10 mouse cellular contexts compared by ENCODE assay signal in the genomic region with DNA sequence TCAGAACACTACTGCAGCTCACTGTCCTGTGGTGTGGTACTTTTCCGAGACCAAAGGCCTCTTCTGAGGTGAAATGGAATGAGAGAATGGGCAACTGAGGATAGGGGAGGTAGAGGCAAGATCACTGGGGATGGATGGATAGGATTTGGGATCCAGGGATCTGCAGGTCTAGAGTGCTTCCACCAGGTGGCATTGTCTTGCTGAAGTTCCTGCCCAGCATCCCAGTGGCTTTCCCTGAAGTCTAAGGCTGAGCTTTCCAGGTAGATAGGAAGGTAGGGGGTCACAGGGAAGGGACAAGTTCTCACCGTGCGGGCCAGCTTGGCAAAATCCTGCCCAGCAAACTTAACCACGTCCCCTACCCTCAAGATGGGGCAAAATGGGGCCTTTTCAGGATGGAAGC. TPM values are rescaled to one million over a fixed set of nuclear protein-coding genes. Genes with fewer than 3 reads are reported as not detected.
DNase-seq lines count a peak whose midpoint lies in the region; ATAC-seq and TF ChIP-seq lines count a peak whose summit lies in the region.
"Had no signal": no experiment of that assay in that cellular context is flagged by ENCODE, and none has a peak within 500 bp of the region (broad histone marks: within the 10 kb centered on the region; RNA-seq: fewer than 3 reads in every experiment).

No protein-coding gene starts in this region.

- no peaks in the 10 kb centered on the region for H3K27me3 ChIP-seq in hindbrain, postnatal 0 days (ENCODE audit: insufficient read depth, low read length)
- H3K27me3 ChIP-seq in hindbrain, embryonic 13.5 days, result no peaks in the 10 kb centered on the region
- H3K27me3 ChIP-seq in ES-Bruce4 (ENCODE audit: control insufficient read depth, insufficient read depth, low read length, poor library complexity, severe bottlenecking), result no peaks in the 10 kb centered on the region
- no peaks in the 10 kb centered on the region for H3K27me3 ChIP-seq in thymus, adult 2 months (ENCODE audit: control insufficient read depth, insufficient read depth, low read length)

- no peaks in the 10 kb centered on the region for H3K36me3 ChIP-seq in hindbrain, postnatal 0 days (ENCODE audit: insufficient read depth, low read length)
- H3K36me3 ChIP-seq in hindbrain, embryonic 13.5 days, result no peaks in the 10 kb centered on the region
- H3K36me3 ChIP-seq in ES-Bruce4 (ENCODE audit: control insufficient read depth, insufficient read depth, low read length, poor library complexity, severe bottlenecking), result no peaks in the 10 kb centered on the region
- H3K36me3 ChIP-seq in thymus, adult 2 months (ENCODE audit: control insufficient read depth, insufficient read depth, low read length), result no peaks in the 10 kb centered on the region
- H3K36me3 ChIP-seq: heart, embryonic 12.5 days had no signal

- no peak overlapping the region for H3K27ac ChIP-seq in hindbrain, postnatal 0 days
- H3K27ac ChIP-seq in hindbrain, embryonic 13.5 days, result no peak overlapping the region
- no peak overlapping the region for H3K27ac ChIP-seq in ES-Bruce4 (ENCODE audit: insufficient read depth, low read length)
- no peak overlapping the region for H3K27ac ChIP-seq in thymus, adult 2 months (ENCODE audit: control insufficient read depth, insufficient read depth, low read length)

- no peak for TF ChIP-seq EP300 in ES-Bruce4 (IDR thresholded peaks at IDR 0.05; ENCODE audit: insufficient read depth, low read depth, low read length)

- H3K9me3 ChIP-seq in hindbrain, postnatal 0 days (ENCODE audit: low read length), result no peaks in the 10 kb centered on the region
- no peaks in the 10 kb centered on the region for H3K9me3 ChIP-seq in hindbrain, embryonic 13.5 days
- H3K9me3 ChIP-seq in ES-Bruce4 (replicated peaks; ENCODE audit: control insufficient read depth, insufficient read depth, low read length, poor library complexity, severe bottlenecking), result no peaks in the 10 kb centered on the region
- H3K9me3 ChIP-seq: heart, embryonic 12.5 days had no signal

- H3K4me2 ChIP-seq in hindbrain, postnatal 0 days (ENCODE audit: low read depth, low read length), result no peak overlapping the region
- no peak overlapping the region for H3K4me2 ChIP-seq in hindbrain, embryonic 13.5 days
- H3K4me2 ChIP-seq: heart, embryonic 12.5 days had no signal

- TF ChIP-seq POLR2A in ES-Bruce4 (IDR thresholded peaks at IDR 0.05; ENCODE audit: insufficient read depth, low read length), result no peak
- no peak for TF ChIP-seq POLR2A in thymus, adult 2 months (IDR thresholded peaks at IDR 0.05; ENCODE audit: control insufficient read depth, extremely low read depth, insufficient read depth, low read length, poor library complexity)

- 35% methylated on average over 4 of the region's 4 CpGs for WGBS in hindbrain, postnatal 0 days
- WGBS in hindbrain, embryonic 13.5 days, result 19% methylated on average over 4 of the region's 4 CpGs
- WGBS in thymus, adult 2 months, result 88% methylated on average over 4 of the region's 4 CpGs

- TF ChIP-seq CTCF in hindbrain, postnatal 0 days (IDR thresholded peaks at IDR 0.05; ENCODE audit: low read depth), result peak; percentile 79
- peak; percentile 86 for TF ChIP-seq CTCF in ES-Bruce4 (IDR thresholded peaks at IDR 0.05; ENCODE audit: low read depth, low read length)
- TF ChIP-seq CTCF in thymus, adult 2 months (IDR thresholded peaks at IDR 0.05; ENCODE audit: borderline replicate concordance, control insufficient read depth, extremely low read depth, insufficient read depth, low read length, poor library complexity), result no peak

- H3K9ac ChIP-seq in hindbrain, postnatal 0 days (replicated peaks; ENCODE audit: low read length), result no peak overlapping the region
- H3K9ac ChIP-seq in hindbrain, embryonic 13.5 days, result no peak overlapping the region; the same call in 1 of the 2 replicates
- no peak overlapping the region for H3K9ac ChIP-seq in ES-Bruce4 (ENCODE audit: low read depth, poor library complexity, severe bottlenecking)
- H3K9ac ChIP-seq: heart, embryonic 12.5 days had no signal

- no peak overlapping the region for H3K4me3 ChIP-seq in hindbrain, postnatal 0 days (ENCODE audit: low read length)
- H3K4me3 ChIP-seq in hindbrain, embryonic 13.5 days, result no peak overlapping the region
- no peak overlapping the region for H3K4me3 ChIP-seq in ES-Bruce4 (ENCODE audit: low read depth, low read length)
- no peak overlapping the region for H3K4me3 ChIP-seq in thymus, adult 2 months (ENCODE audit: control insufficient read depth, insufficient read depth, low read length)
- H3K4me3 ChIP-seq: heart, embryonic 12.5 days had no signal

- no peaks in the 10 kb centered on the region for H3K4me1 ChIP-seq in hindbrain, postnatal 0 days (ENCODE audit: insufficient read depth, low read length)
- H3K4me1 ChIP-seq in hindbrain, embryonic 13.5 days (replicated peaks), result no peaks in the 10 kb centered on the region
- H3K4me1 ChIP-seq in ES-Bruce4 (ENCODE audit: control insufficient read depth, insufficient read depth, low read length), result no peaks in the 10 kb centered on the region
- no peaks in the 10 kb centered on the region for H3K4me1 ChIP-seq in thymus, adult 2 months (replicated peaks; ENCODE audit: control insufficient read depth, insufficient read depth, low read length)
- H3K4me1 ChIP-seq: heart, embryonic 12.5 days had no signal

- DNase-seq in hindbrain, postnatal 0 days (ENCODE audit: low spot score), result peak; percentile 52
- peak; percentile 70 for DNase-seq in adipocyte (ENCODE audit: low spot score)
- peak; percentile 37 to 55 for DNase-seq in kidney, postnatal 36 days
- no peak for DNase-seq in thymus, adult 2 months
- no peak for DNase-seq in gastrocnemius, postnatal 10 days
- DNase-seq: adrenal gland, postnatal 14 days had no signal

- ATAC-seq in hindbrain, postnatal 0 days, result no peak
- no peak; the same call in 1 of the 2 replicates for ATAC-seq in hindbrain, embryonic 13.5 days (ENCODE audit: low FRiP score)

RNA-seq across cellular contexts. Expression of a gene that starts 15.0 kb away (rescaled TPM):
- 178 and 196 TPM in 2 replicates for total RNA-seq in hindbrain, postnatal 0 days (2014; rRNA removed)
- polyA plus RNA-seq in hindbrain, postnatal 0 days (2015; fragmentation: Nextera tagmentation; extraction: Ambion mirVana), result 141 and 142 TPM in 2 replicates
- polyA plus RNA-seq in hindbrain, embryonic 13.5 days (2015; fragmentation: Nextera tagmentation; extraction: Ambion mirVana), result 190 and 199 TPM in 2 replicates
- polyA plus RNA-seq in ES-Bruce4 (2011; ENCODE audit: insufficient read depth, insufficient read length, low read depth, missing spikeins), result 228 and 238 TPM in 2 replicates
- 248 and 287 TPM in 2 replicates for polyA plus RNA-seq in thymus, adult 2 months (2012; rRNA removed)
- total RNA-seq in gastrocnemius, postnatal 10 days (2021), result 10 to 100 TPM; 50.9 to 66.6 TPM

RNA-seq across cellular contexts. Expression of a gene that starts 15.2 kb away (rescaled TPM):
- 1.1 and 1.7 TPM in 2 replicates for total RNA-seq in hindbrain, postnatal 0 days (2014; rRNA removed)
- 2.6 and 3.3 TPM in 2 replicates for polyA plus RNA-seq in hindbrain, postnatal 0 days (2015; fragmentation: Nextera tagmentation; extraction: Ambion mirVana)
- 19.3 and 20.3 TPM in 2 replicates for polyA plus RNA-seq in hindbrain, embryonic 13.5 days (2015; fragmentation: Nextera tagmentation; extraction: Ambion mirVana)
- 1.3 and 2.5 TPM in 2 replicates for polyA plus RNA-seq in ES-Bruce4 (2011; ENCODE audit: insufficient read depth, insufficient read length, low read depth, missing spikeins)
- 0.38 and 0.54 TPM in 2 replicates for polyA plus RNA-seq in thymus, adult 2 months (2012; rRNA removed)
- total RNA-seq in gastrocnemius, postnatal 10 days (2021), result under 1 TPM; 0.88 to 0.92 TPM

RNA-seq across cellular contexts. Expression of a gene that starts 25.8 kb away (rescaled TPM):
- 70.0 and 113 TPM in 2 replicates for total RNA-seq in hindbrain, postnatal 0 days (2014; rRNA removed)
- 17.4 and 19.3 TPM in 2 replicates for polyA plus RNA-seq in hindbrain, postnatal 0 days (2015; fragmentation: Nextera tagmentation; extraction: Ambion mirVana)
- polyA plus RNA-seq in hindbrain, embryonic 13.5 days (2015; fragmentation: Nextera tagmentation; extraction: Ambion mirVana), result 27.2 and 30.2 TPM in 2 replicates
- 27.1 and 33.6 TPM in 2 replicates for polyA plus RNA-seq in ES-Bruce4 (2011; ENCODE audit: insufficient read depth, insufficient read length, low read depth, missing spikeins)
- 32.5 and 36.9 TPM in 2 replicates for polyA plus RNA-seq in thymus, adult 2 months (2012; rRNA removed)
- total RNA-seq in gastrocnemius, postnatal 10 days (2021), result 10 to 100 TPM; 52.1 to 69.1 TPM

RNA-seq across cellular contexts. Expression of a gene that starts 34.0 kb away (rescaled TPM):
- total RNA-seq in hindbrain, postnatal 0 days (2014; rRNA removed), result not detected in 2 replicates
- polyA plus RNA-seq in hindbrain, postnatal 0 days (2015; fragmentation: Nextera tagmentation; extraction: Ambion mirVana), result not detected in 2 replicates
- not detected in 2 replicates for polyA plus RNA-seq in hindbrain, embryonic 13.5 days (2015; fragmentation: Nextera tagmentation; extraction: Ambion mirVana)
- polyA plus RNA-seq in ES-Bruce4 (2011; ENCODE audit: insufficient read depth, insufficient read length, low read depth, missing spikeins), result not detected in 2 replicates
- 0.48 and 0.88 TPM in 2 replicates for polyA plus RNA-seq in thymus, adult 2 months (2012; rRNA removed)
- not detected for total RNA-seq in gastrocnemius, postnatal 10 days (2021)
- total RNA-seq: adrenal gland, postnatal 14 days; left cerebral cortex, postnatal 36 days had no signal

RNA-seq across cellular contexts. Expression of a gene that starts 41.8 kb away (rescaled TPM):
- total RNA-seq in hindbrain, postnatal 0 days (2014; rRNA removed), result not detected in 2 replicates
- not detected in 2 replicates for polyA plus RNA-seq in hindbrain, postnatal 0 days (2015; fragmentation: Nextera tagmentation; extraction: Ambion mirVana)
- 0.25 and 0.48 TPM in 2 replicates for polyA plus RNA-seq in hindbrain, embryonic 13.5 days (2015; fragmentation: Nextera tagmentation; extraction: Ambion mirVana)
- not detected in 2 replicates for polyA plus RNA-seq in ES-Bruce4 (2011; ENCODE audit: insufficient read depth, insufficient read length, low read depth, missing spikeins)
- 3.3 and 5.5 TPM in 2 replicates for polyA plus RNA-seq in thymus, adult 2 months (2012; rRNA removed)
- total RNA-seq in gastrocnemius, postnatal 10 days (2021), result 1 to 10 TPM in 1 of 2 experiments, not detected in 1; 4.8 TPM
- total RNA-seq: left cerebral cortex, postnatal 36 days had no signal

Comparison
In these comparisons a context has a peak if more than half of its experiments do, and no peak if none do; other contexts are left out.
1. DNase-seq: peak in hindbrain, postnatal 0 days (single experiment), adipocyte (single experiment) and kidney, postnatal 36 days (2 of 2); none in thymus, adult 2 months (single experiment) and gastrocnemius, postnatal 10 days (single experiment).